Comparison of ENCODE assay signal across 21 mouse cellular contexts in the genomic region with DNA sequence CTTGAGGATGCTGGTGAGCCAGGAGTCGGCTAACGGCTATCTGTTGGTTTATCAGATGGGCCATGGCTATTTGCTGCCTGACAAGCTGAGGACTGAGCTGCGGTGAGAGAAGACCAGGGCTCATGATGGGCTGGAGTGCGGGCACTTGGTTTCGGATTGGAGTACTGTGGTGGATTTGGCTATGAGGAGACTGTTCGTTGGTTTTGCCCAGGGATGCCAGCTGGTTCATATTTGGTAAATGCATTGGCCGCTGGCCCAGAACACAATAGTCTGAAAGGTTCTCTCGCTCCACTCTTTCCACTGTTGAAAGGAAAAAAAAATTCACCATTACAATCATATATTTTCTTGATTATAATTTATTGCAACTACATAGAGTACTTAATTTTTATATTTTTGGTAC.
DNase-seq lines count a peak whose midpoint lies in the region; ATAC-seq lines count a peak whose summit lies in the region.
"Had no signal": no experiment of that assay in that cellular context is flagged by ENCODE, and none has a peak within 500 bp of the region (broad histone marks: within the 10 kb centered on the region; RNA-seq: fewer than 3 reads in every experiment).

No protein-coding gene starts in this region.

- H3K9me3 ChIP-seq in intestine, embryonic 16.5 days (ENCODE audit: control insufficient read depth, low read length): no peaks in the 10 kb centered on the region
- H3K9me3 ChIP-seq: embryonic facial prominence, embryonic 15.5 days; forebrain, embryonic 15.5 days; heart, embryonic 10.5 days; limb, embryonic 12.5 days; midbrain, embryonic 10.5 days; stomach, embryonic 15.5 days had no signal

- DNase-seq in gastrocnemius, postnatal 14 days: peak; percentile 3
- DNase-seq in gastrocnemius, postnatal 10 days: no peak
- peak; percentile 48 for DNase-seq in brain, adult 2 months (ENCODE audit: low read depth, low spot score)
- DNase-seq in cerebellum, adult 8-10 months: peak; percentile 10
- DNase-seq in cerebellum, postnatal 36 days: peak; percentile 28 to 35
- DNase-seq in thymus, postnatal 4 days: no peak
- DNase-seq: adrenal gland, postnatal 25 days; kidney, adult 18-20 months; liver, postnatal 0 days; thymus, postnatal 25 days had no signal

- H3K27me3 ChIP-seq in intestine, embryonic 16.5 days (replicated peaks; ENCODE audit: control insufficient read depth, insufficient read depth, low read length): no peaks in the 10 kb centered on the region
- H3K27me3 ChIP-seq: embryonic facial prominence, embryonic 15.5 days; forebrain, embryonic 15.5 days; limb, embryonic 12.5 days; stomach, embryonic 15.5 days had no signal

- no peaks in the 10 kb centered on the region for H3K4me1 ChIP-seq in intestine, embryonic 16.5 days (ENCODE audit: control insufficient read depth, insufficient read depth, low read length)
- H3K4me1 ChIP-seq: embryonic facial prominence, embryonic 15.5 days; forebrain, embryonic 15.5 days; limb, embryonic 12.5 days; stomach, embryonic 15.5 days had no signal

- 92% methylated on average over 8 of the region's 8 CpGs for WGBS in intestine, embryonic 16.5 days

- no peak overlapping the region for H3K9ac ChIP-seq in intestine, embryonic 16.5 days (ENCODE audit: low read depth, low read length)
- H3K9ac ChIP-seq: embryonic facial prominence, embryonic 15.5 days; forebrain, embryonic 15.5 days; limb, embryonic 12.5 days; liver, postnatal 0 days; stomach, embryonic 15.5 days had no signal

- ATAC-seq in intestine, embryonic 16.5 days: no peak
- ATAC-seq in erythroblast, adult 5-6 weeks (replicated peaks; ENCODE audit: low FRiP score, poor library complexity, severe bottlenecking): no peak
- ATAC-seq: forebrain, embryonic 15.5 days; liver, postnatal 0 days; lung, postnatal 0 days had no signal

- H3K4me2 ChIP-seq in intestine, embryonic 16.5 days (ENCODE audit: low read depth, low read length): no peak overlapping the region
- H3K4me2 ChIP-seq: embryonic facial prominence, embryonic 15.5 days; forebrain, embryonic 15.5 days; limb, embryonic 12.5 days; liver, embryonic 11.5 days; stomach, embryonic 15.5 days had no signal

- H3K4me3 ChIP-seq in intestine, embryonic 16.5 days (ENCODE audit: low read length): no peak overlapping the region
- H3K4me3 ChIP-seq: embryonic facial prominence, embryonic 15.5 days; forebrain, embryonic 15.5 days; heart, embryonic 10.5 days; limb, embryonic 12.5 days; midbrain, embryonic 10.5 days; stomach, embryonic 15.5 days had no signal

- no peak overlapping the region for H3K27ac ChIP-seq in intestine, embryonic 16.5 days (ENCODE audit: low read length)
- H3K27ac ChIP-seq: embryonic facial prominence, embryonic 15.5 days; forebrain, embryonic 15.5 days; heart, embryonic 10.5 days; kidney, postnatal 0 days; limb, embryonic 12.5 days; midbrain, embryonic 10.5 days; stomach, embryonic 15.5 days had no signal

- intact Hi-C loops in gastrocnemius, postnatal 14 days (cut with DNase I; ENCODE audit: low total_unique reads): no loop called here

- H3K36me3 ChIP-seq in intestine, embryonic 16.5 days (ENCODE audit: control insufficient read depth, insufficient read depth, low read length): no peaks in the 10 kb centered on the region
- H3K36me3 ChIP-seq: forebrain, embryonic 15.5 days; heart, embryonic 10.5 days; stomach, embryonic 15.5 days had no signal

Comparison
In these comparisons a context has a peak if more than half of its experiments do, and no peak if none do; other contexts are left out.
1. DNase-seq: peak in gastrocnemius, postnatal 14 days (single experiment), brain, adult 2 months (single experiment), cerebellum, adult 8-10 months (single experiment) and cerebellum, postnatal 36 days (2 of 2); none in gastrocnemius, postnatal 10 days (single experiment) and thymus, postnatal 4 days (single experiment).